Mouse (Mus musculus): ENCODE measurements at regions not wholly inside any gene's neighbourhood (a gene's known extent, or its start where the extent isn't known, plus 50 kb on each side); places are given as distances from the start of the nearest gene placed in this dataset.

GRCm38 (mm10) chr12:107392050-107392795, 96.2 kb upstream of the 3110018I06Rik start:
- WGBS, result 81% methylated on average over 14 of the region's 14 CpGs
- Histone ChIP-seq H3K36me3 (no peaks in the 10 kb centered on the region), H3K27me3 (no peaks in the 10 kb centered on the region), H3K9ac (no peak overlapping the region), H3K27ac (replicated peaks) (no peak overlapping the region), H3K9me3 (no peaks in the 10 kb centered on the region), H3K4me2 (no peak overlapping the region), H3K4me3 (no peak overlapping the region), H3K4me1 (replicated peaks) (no peaks in the 10 kb centered on the region)
- no peak for ATAC-seq (ENCODE audit: low read depth)

DNA sequence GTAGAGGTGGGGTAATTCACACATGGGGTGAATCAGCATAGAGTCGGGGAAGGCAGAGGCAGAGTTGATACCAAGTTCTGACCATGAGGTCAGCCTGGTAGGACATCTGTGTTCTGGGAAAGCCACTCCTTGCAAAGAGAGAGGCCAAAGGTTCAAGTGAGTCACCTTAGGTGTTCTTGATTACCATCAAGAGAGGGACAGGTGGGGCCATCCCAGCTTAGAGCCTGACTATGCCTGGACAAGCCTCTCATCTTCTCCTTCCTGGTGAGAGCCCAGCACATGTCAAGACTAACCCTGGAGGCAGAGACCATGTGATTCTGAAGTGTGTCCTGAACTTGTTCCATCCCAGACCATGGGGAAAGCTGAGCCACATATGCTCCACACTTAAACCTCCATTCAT, 94.0 kb upstream of the 3110018I06Rik start:
- no peaks in the 10 kb centered on the region for H3K27me3 ChIP-seq
- no peak overlapping the region for H3K4me3 ChIP-seq
- no peaks in the 10 kb centered on the region for H3K9me3 ChIP-seq
- no peaks in the 10 kb centered on the region for H3K36me3 ChIP-seq
- no peak overlapping the region for H3K27ac ChIP-seq (replicated peaks)
- whole genome bisulfite sequencing, result 80% methylated on average over 1 of the region's 1 CpGs
- H3K4me1 ChIP-seq (replicated peaks), result no peaks in the 10 kb centered on the region
- ATAC-seq (ENCODE audit: low read depth), result no peak
- no peak overlapping the region for H3K9ac ChIP-seq
- no peak overlapping the region for H3K4me2 ChIP-seq

DNA sequence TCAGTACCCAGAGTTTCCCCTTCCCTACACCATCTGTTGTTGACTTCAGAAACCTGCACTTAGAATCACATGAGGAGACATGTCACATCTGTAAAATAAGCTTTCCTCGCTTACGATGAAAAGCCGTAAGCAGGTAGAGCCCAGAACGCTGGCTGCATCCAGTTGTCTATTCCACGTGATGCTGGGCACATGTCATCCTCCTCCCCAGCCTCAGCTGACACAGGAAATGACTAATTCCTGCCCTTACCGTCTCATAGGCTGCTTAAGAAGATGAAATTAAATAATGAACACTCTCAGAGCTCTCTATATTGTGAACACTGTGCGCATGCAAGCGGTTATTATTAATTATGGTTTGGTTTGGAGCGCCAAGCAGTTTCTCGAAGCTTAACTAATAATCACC, 83.6 kb upstream of the 3110018I06Rik start:
- Histone ChIP-seq H3K36me3 (no peaks in the 10 kb centered on the region), H3K4me3 (no peak overlapping the region), H3K4me1 (replicated peaks) (peaks cover 17% of the 10 kb centered on the region), H3K9ac (no peak overlapping the region), H3K27me3 (no peaks in the 10 kb centered on the region), H3K27ac (replicated peaks) (no peak overlapping the region), H3K9me3 (no peaks in the 10 kb centered on the region), H3K4me2 (no peak overlapping the region)
- no peak for ATAC-seq (ENCODE audit: low read depth)
- WGBS, result 83% methylated on average over 10 of the region's 10 CpGs

GRCm38 (mm10) chr12:107423923-107424322, 64.5 kb upstream of the 3110018I06Rik start:
- no peaks in the 10 kb centered on the region for H3K9me3 ChIP-seq
- H3K36me3 ChIP-seq, result no peaks in the 10 kb centered on the region
- no peak for ATAC-seq (ENCODE audit: low read depth)
- 88% methylated on average over 7 of the region's 7 CpGs for WGBS
- H3K9ac ChIP-seq, result no peak overlapping the region
- no peak overlapping the region for H3K4me2 ChIP-seq
- H3K4me1 ChIP-seq (replicated peaks), result no peaks in the 10 kb centered on the region
- no peaks in the 10 kb centered on the region for H3K27me3 ChIP-seq
- H3K27ac ChIP-seq (replicated peaks), result no peak overlapping the region
- no peak overlapping the region for H3K4me3 ChIP-seq

- no peaks in the 10 kb centered on the region for H3K4me1 ChIP-seq (replicated peaks)
- H3K4me3 ChIP-seq, result no peak overlapping the region
- no peaks in the 10 kb centered on the region for H3K27me3 ChIP-seq
- no peak overlapping the region for H3K27ac ChIP-seq (replicated peaks)
- H3K9ac ChIP-seq, result no peak overlapping the region
- WGBS, result 74% methylated on average over 4 of the region's 4 CpGs
- no peak for ATAC-seq (ENCODE audit: low read depth)
- no peak overlapping the region for H3K4me2 ChIP-seq
- no peaks in the 10 kb centered on the region for H3K36me3 ChIP-seq
- no peaks in the 10 kb centered on the region for H3K9me3 ChIP-seq
Measured at GRCm38 (mm10) chr12:107438506-107438905, 49.9 kb upstream of the 3110018I06Rik start.
